Mouse (Mus musculus): ENCODE measurements around the gene Rps6ka2. TPM values are rescaled to one million over a fixed set of nuclear protein-coding genes. Genes with fewer than 3 reads are reported as not detected.

The Rps6ka2 gene
- total and polyA plus RNA-seq, 3 experiments: 0.22 TPM; not detected in 2

DNA sequence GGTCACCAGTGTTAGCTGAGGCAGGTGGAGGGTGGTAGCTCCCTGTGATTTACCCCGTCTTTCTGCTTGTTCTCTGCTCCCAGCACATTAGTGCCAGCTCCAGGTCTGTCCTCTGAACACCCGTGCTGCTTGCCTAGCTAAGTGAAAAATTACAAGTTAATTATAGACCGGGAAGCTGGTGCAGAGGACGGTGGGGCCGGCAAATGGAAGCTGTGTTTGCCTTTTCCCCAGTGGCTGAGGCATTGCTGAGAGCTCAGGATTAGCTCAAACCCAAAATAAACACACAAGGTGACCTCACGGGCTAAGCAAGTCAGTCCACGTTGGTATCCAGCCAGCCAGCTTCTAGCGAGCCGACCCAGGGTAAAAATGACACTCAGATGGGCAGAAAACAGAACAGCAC is 103.1 kb downstream of the Rps6ka2 start:
- Histone ChIP-seq H3K4me3 (ENCODE audit: low read depth, low read length) (no peak overlapping the region), H3K36me3 (replicated peaks) (no peaks in the 10 kb centered on the region), H3K9me3 (replicated peaks) (peaks cover 47% of the 10 kb centered on the region), H3K4me1 (ENCODE audit: insufficient read depth, low read depth, low read length) (no peaks in the 10 kb centered on the region), H3K27me3 (ENCODE audit: insufficient read depth, low read length) (peaks cover 3% of the 10 kb centered on the region; the same call in 1 of the 2 replicates)
- TF ChIP-seq POLR2AphosphoS5 (IDR thresholded peaks at IDR 0.05; ENCODE audit: insufficient replicate concordance, low read depth, low read length) (no peak), CTCF (IDR thresholded peaks at IDR 0.05; ENCODE audit: low read depth, low read length) (no peak), GATA2 (IDR thresholded peaks at IDR 0.05; ENCODE audit: borderline replicate concordance, low read depth, low read length) (no peak), TAL1 (conservative IDR thresholded peaks at IDR 0.05; ENCODE audit: low read depth, low read length) (no peak), GATA1 (IDR thresholded peaks at IDR 0.05; ENCODE audit: borderline replicate concordance, low read length) (no peak)
- ATAC-seq (ENCODE audit: extremely low read depth, insufficient number of reproducible peaks, low FRiP score, poor library complexity, severe bottlenecking) (no peak), DNase-seq (ENCODE audit: low spot score) (no peak)

DNA sequence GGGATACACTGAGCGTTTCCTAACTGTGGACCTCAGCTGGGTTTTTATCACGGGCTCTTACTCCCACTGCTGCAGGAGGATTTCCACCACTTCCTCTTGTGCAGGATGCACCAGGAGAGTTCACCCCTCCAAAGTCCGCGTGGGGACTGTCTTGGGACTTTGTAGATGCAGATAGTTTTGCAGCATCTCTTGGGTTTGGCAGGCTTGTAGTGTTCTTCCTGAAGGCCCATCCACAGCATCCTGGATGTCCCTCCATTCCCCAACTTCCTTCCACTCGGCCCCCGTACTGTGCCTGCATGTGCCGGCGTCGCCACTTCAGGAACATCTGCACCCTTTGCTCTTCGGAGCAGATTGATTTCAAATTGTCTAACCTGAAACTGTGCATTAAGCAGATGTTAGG is 103.9 kb downstream of the Rps6ka2 start:
- no peak for TF ChIP-seq GATA1 (IDR thresholded peaks at IDR 0.05; ENCODE audit: borderline replicate concordance, low read length)
- no peak for TF ChIP-seq CTCF (IDR thresholded peaks at IDR 0.05; ENCODE audit: low read depth, low read length)
- TF ChIP-seq POLR2AphosphoS5 (IDR thresholded peaks at IDR 0.05; ENCODE audit: insufficient replicate concordance, low read depth, low read length): no peak
- TF ChIP-seq GATA2 (IDR thresholded peaks at IDR 0.05; ENCODE audit: borderline replicate concordance, low read depth, low read length): no peak
- no peak for TF ChIP-seq TAL1 (conservative IDR thresholded peaks at IDR 0.05; ENCODE audit: low read depth, low read length)
- peaks cover 53% of the 10 kb centered on the region for H3K9me3 ChIP-seq (replicated peaks)
- no peak for ATAC-seq (ENCODE audit: extremely low read depth, insufficient number of reproducible peaks, low FRiP score, poor library complexity, severe bottlenecking)

DNA sequence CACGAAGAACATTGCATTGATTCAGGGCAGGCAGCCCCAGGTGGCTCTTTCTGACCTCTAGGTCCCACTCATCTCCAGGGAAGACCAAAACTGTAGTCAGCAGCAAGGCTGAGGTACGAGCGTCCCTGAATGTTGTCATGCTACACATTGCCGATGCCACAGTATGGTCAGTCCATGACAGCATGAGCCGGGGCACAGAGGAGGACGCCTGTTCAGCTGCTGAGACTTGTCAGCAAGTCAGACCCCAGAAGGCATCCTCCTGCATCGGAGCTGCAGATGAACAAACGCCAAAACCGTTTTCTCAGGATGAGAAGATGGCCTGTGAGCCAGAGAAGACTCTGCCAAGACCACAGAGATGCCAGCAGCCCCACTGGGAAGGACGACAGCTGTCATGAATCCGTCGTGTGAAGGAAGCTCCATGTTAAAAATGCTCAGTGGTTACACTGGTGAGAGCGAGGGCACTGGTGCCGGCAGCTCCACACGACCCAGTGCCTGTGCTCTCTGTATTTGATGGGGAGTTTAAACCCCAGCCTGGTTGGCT is 108.9 kb downstream of the Rps6ka2 start:
- TF ChIP-seq CTCF (IDR thresholded peaks at IDR 0.05; ENCODE audit: low read depth, low read length) (no peak), GATA2 (IDR thresholded peaks at IDR 0.05; ENCODE audit: borderline replicate concordance, low read depth, low read length) (no peak), POLR2AphosphoS5 (IDR thresholded peaks at IDR 0.05; ENCODE audit: insufficient replicate concordance, low read depth, low read length) (no peak), TAL1 (conservative IDR thresholded peaks at IDR 0.05; ENCODE audit: low read depth, low read length) (no peak), GATA1 (IDR thresholded peaks at IDR 0.05; ENCODE audit: borderline replicate concordance, low read length) (no peak)
- no peak overlapping the region for H3K4me3 ChIP-seq (ENCODE audit: low read depth, low read length)
- no peak for ATAC-seq (ENCODE audit: extremely low read depth, insufficient number of reproducible peaks, low FRiP score, poor library complexity, severe bottlenecking)
- no peaks in the 10 kb centered on the region for H3K4me1 ChIP-seq (ENCODE audit: insufficient read depth, low read depth, low read length)
- DNase-seq (ENCODE audit: low spot score): no peak
- no peaks in the 10 kb centered on the region for H3K36me3 ChIP-seq (replicated peaks)
- peaks cover 44% of the 10 kb centered on the region for H3K9me3 ChIP-seq (replicated peaks)
- no peaks in the 10 kb centered on the region; the same call in 1 of the 2 replicates for H3K27me3 ChIP-seq (ENCODE audit: insufficient read depth, low read length)

More for the DNA sequence above, 103.9 kb downstream of the Rps6ka2 start:
- no peaks in the 10 kb centered on the region for H3K4me1 ChIP-seq (ENCODE audit: insufficient read depth, low read depth, low read length)
- H3K4me3 ChIP-seq (ENCODE audit: low read depth, low read length): no peak overlapping the region
- no peak for DNase-seq (ENCODE audit: low spot score)
- peaks cover 3% of the 10 kb centered on the region; the same call in 1 of the 2 replicates for H3K27me3 ChIP-seq (ENCODE audit: insufficient read depth, low read length)
- H3K36me3 ChIP-seq (replicated peaks): no peaks in the 10 kb centered on the region

DNA sequence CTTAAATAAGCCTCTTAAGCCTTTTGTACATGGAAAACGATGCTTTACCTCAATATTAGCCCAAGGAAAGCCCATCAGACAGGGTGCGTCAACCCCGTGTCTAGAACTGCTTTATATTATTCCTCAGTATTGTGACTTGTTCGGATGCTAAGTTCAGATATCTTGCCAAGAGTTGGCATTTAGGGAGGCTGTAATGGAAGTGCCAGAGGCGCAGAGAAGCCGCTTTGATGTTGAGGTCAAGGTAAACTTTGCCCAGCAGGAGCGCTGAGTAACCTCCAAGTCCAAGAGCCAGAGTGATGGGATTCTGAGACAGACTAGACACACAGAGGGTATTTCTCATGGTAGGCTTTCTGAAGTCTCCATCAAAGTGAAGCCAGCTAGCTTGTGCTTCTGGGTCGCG is 109.3 kb downstream of the Rps6ka2 start:
- ATAC-seq (ENCODE audit: extremely low read depth, insufficient number of reproducible peaks, low FRiP score, poor library complexity, severe bottlenecking) (no peak), DNase-seq (ENCODE audit: low spot score) (no peak)

DNA sequence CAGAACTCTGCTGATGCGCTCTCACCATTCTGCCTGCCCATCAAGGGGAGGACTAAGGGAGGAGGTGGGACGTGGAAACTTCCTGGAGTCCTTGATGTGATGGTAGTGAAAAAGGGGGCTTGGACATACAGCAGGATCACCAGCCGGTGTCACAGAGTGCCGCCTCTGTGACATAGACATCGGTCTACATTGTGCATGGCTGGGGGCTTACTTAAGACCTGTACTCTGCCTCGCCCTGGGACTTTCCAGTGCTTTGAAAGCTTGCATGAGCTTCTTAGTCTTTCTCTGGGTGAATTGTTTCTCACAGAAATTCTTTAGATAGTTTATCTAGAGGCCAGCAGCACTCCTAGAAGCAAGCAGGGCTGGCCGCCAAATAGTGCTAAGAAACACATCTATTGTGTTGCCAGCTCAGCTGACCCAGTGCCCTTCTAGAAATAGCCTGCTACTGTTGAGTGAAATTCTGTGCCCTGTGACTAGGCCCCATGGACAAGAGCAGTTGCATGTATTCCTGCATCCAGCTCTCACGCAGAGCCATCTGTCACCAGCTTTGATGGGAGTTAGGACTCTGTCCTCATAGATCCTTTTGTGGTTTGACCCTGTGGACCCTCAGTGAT is 114.5 kb downstream of the Rps6ka2 start:
- Histone ChIP-seq H3K36me3 (replicated peaks) (no peaks in the 10 kb centered on the region), H3K27me3 (ENCODE audit: insufficient read depth, low read length) (no peaks in the 10 kb centered on the region), H3K4me3 (ENCODE audit: low read depth, low read length) (no peak overlapping the region), H3K4me1 (ENCODE audit: insufficient read depth, low read depth, low read length) (no peaks in the 10 kb centered on the region), H3K9me3 (replicated peaks) (peaks cover 23% of the 10 kb centered on the region)
- TF ChIP-seq TAL1 (conservative IDR thresholded peaks at IDR 0.05; ENCODE audit: low read depth, low read length) (no peak), CTCF (IDR thresholded peaks at IDR 0.05; ENCODE audit: low read depth, low read length) (no peak)
- DNase-seq (ENCODE audit: low spot score) (no peak), ATAC-seq (ENCODE audit: extremely low read depth, insufficient number of reproducible peaks, low FRiP score, poor library complexity, severe bottlenecking) (no peak)

More for the DNA sequence above, 109.3 kb downstream of the Rps6ka2 start:
- peaks cover 42% of the 10 kb centered on the region for H3K9me3 ChIP-seq (replicated peaks)
- no peaks in the 10 kb centered on the region for H3K27me3 ChIP-seq (ENCODE audit: insufficient read depth, low read length)
- no peaks in the 10 kb centered on the region for H3K4me1 ChIP-seq (ENCODE audit: insufficient read depth, low read depth, low read length)
- TF ChIP-seq POLR2AphosphoS5 (IDR thresholded peaks at IDR 0.05; ENCODE audit: insufficient replicate concordance, low read depth, low read length) (no peak), TAL1 (conservative IDR thresholded peaks at IDR 0.05; ENCODE audit: low read depth, low read length) (no peak), GATA2 (IDR thresholded peaks at IDR 0.05; ENCODE audit: borderline replicate concordance, low read depth, low read length) (no peak), GATA1 (IDR thresholded peaks at IDR 0.05; ENCODE audit: borderline replicate concordance, low read length) (no peak), CTCF (IDR thresholded peaks at IDR 0.05; ENCODE audit: low read depth, low read length) (no peak)
- no peak overlapping the region for H3K4me3 ChIP-seq (ENCODE audit: low read depth, low read length)
- no peaks in the 10 kb centered on the region for H3K36me3 ChIP-seq (replicated peaks)

DNA sequence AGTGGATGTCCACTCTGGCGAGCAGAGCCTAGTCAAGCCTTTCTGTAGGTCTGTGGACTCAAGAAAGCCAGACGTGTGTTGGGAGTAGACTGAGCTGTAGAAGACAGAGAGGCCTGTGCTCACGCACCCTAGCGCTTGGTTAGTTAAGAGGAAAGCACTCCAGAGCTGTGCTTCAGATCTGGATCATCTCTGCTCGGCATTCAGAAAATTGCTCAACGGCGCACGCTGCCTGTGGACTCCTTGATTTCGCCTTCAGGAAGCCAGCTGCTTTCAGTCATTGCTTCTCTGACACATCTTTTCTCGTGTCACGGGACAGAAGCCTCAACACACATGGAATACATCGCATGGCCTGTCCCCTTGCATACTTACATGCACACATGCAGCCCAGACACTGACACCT is 115.4 kb downstream of the Rps6ka2 start:
- TF ChIP-seq TAL1 (conservative IDR thresholded peaks at IDR 0.05; ENCODE audit: low read depth, low read length): no peak
- no peak for TF ChIP-seq GATA2 (IDR thresholded peaks at IDR 0.05; ENCODE audit: borderline replicate concordance, low read depth, low read length)
- TF ChIP-seq GATA1 (IDR thresholded peaks at IDR 0.05; ENCODE audit: borderline replicate concordance, low read length): no peak
- TF ChIP-seq CTCF (IDR thresholded peaks at IDR 0.05; ENCODE audit: low read depth, low read length): no peak
- H3K4me3 ChIP-seq (ENCODE audit: low read depth, low read length): no peak overlapping the region
- ATAC-seq (ENCODE audit: extremely low read depth, insufficient number of reproducible peaks, low FRiP score, poor library complexity, severe bottlenecking) (no peak), DNase-seq (ENCODE audit: low spot score) (no peak)
- no peaks in the 10 kb centered on the region for H3K27me3 ChIP-seq (ENCODE audit: insufficient read depth, low read length)
- peaks cover 23% of the 10 kb centered on the region for H3K9me3 ChIP-seq (replicated peaks)
- no peaks in the 10 kb centered on the region for H3K4me1 ChIP-seq (ENCODE audit: insufficient read depth, low read depth, low read length)
- H3K36me3 ChIP-seq (replicated peaks): no peaks in the 10 kb centered on the region

Measured in G1E (cell line).